Mouse (Mus musculus) granulocyte monocyte progenitor cell, adult 5-6 weeks (primary cell): ENCODE measurements around the gene Hspb7. TPM values are rescaled to one million over a fixed set of nuclear protein-coding genes. Genes with fewer than 3 reads are reported as not detected.
A peak's percentile ranks its signal among the peaks of the same experiment; 100 is the strongest.

ENCODE experiments used
- ATAC-seq: replicated peaks from 2 replicates; pipeline ENCODE4 v1.8.0; 2016; ENCODE audit warnings: mild to moderate bottlenecking, moderate TSS enrichment, inconsistent platforms; ENCODE audit not compliant: poor library complexity, severe bottlenecking
- total RNA-seq, 2 experiments: library from RNA; stranded (forward) in 1 of 2; stranded (reverse) in 1 of 2; fragments of 200-712, 200-1000 nt in 1 of 2; fragments of >200 nt in 1 of 2; fragmentation: Nextera tagmentation in 1 of 2; gene quantifications; 2 replicates each; pipeline ENCODE4 v1.2.3; 2014 to 2017

Gene Hspb7
- not detected in 2 replicates for total RNA-seq (2014; fragmentation: Nextera tagmentation)
- total RNA-seq (2017), result not detected in 2 replicates

- ATAC-seq, result no peak
Measured at GRCm38 (mm10) chr4:141420192-141420829, at the start of gene Hspb7. Gene Hspb7, plus strand, starts transcription at chr4:141420779.

- no peak for ATAC-seq
Measured at GRCm38 (mm10) chr4:141372426-141372825, 48.2 kb upstream of the Hspb7 start.

DNA sequence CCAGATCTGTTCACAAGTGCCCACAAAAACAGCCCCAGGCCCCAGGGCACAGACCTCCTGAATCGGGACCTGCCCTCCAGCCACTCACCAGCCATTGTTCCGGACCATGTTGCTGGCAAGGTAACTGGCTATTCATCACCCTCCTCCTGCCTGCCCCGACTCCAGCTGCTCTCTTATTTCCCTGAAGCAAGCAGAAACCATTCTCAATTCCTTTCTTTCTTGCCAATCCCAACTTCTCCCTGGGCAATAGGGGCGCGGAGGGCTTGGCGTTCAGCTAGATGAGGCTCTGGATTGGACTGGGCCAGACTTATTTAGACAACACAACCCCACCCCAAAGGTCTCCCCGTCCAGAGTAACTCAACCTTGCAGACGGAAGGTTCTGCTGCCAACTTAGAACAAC lies 40.9 kb upstream of the Hspb7 start:
- no peak for ATAC-seq

DNA sequence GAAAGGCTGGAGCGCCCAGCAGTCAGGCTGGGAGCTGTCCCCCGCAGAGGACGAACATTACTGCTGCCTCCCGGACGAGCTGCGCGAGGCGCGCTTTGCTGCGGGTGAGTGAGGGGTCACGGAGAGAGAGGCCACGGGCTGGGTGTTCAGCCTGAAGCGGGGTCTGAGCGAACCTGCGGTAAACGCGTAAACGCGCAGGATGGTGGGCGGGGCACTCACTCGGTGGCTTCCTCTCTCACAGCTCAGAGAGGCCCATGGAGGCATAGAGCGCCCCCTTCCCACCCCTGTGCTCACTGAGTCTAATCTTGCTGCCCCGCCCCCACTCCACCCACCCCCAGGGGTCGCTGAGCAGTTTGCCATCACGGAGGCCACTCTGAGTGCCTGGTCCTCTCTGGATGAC lies 38.2 kb upstream of the Hspb7 start:
- ATAC-seq, result peak; percentile 50

GRCm38 (mm10) chr4:141385275-141385674 lies 35.3 kb upstream of the Hspb7 start:
- peak; percentile 58 for ATAC-seq

DNA sequence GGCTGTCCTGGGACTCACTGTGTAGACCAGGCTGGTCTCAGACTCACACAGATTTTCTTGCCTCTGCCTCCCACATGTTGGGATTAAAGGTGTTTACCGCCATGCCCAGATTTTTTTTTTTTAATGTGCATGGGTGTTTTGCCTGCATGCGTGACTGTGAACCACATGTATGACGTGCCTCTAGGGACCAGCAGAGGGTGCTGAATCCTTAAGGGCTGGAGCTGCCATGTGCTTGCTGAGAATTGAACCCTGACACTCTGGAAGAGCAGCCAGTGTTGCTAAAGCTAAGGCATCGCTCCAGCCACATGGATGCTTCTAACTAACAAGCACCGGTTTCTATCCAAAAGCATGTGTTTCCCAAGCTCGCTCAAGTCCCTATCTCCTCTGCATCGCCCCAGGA lies 34.4 kb upstream of the Hspb7 start:
- no peak for ATAC-seq

GRCm38 (mm10) chr4:141387093-141387784 lies 33.3 kb upstream of the Hspb7 start:
- ATAC-seq, result peak; percentile 73

GRCm38 (mm10) chr4:141387933-141388332 lies 32.6 kb upstream of the Hspb7 start:
- no peak for ATAC-seq

- ATAC-seq, result no peak
Measured at GRCm38 (mm10) chr4:141389366-141390150, 31.0 kb upstream of the Hspb7 start.

DNA sequence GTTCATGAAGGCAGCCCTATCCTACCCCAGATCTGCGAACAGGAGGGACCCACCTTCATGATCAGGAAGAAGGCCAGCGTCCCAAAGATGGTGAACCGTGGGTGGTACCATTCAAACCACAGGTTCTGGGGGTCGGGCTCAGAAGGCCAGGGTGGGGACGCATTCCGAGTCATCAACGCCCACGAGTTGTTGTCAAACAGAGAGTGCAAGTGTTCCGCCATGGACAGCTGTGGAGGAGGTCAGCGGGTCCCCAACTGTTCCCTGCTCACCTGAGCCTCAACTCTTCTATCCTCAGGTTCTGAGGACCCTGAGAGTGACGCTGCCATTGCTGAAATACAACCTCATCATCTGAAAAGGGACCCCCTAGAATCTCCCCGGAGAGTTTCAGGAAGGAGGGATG lies 29.3 kb upstream of the Hspb7 start:
- ATAC-seq, result no peak

DNA sequence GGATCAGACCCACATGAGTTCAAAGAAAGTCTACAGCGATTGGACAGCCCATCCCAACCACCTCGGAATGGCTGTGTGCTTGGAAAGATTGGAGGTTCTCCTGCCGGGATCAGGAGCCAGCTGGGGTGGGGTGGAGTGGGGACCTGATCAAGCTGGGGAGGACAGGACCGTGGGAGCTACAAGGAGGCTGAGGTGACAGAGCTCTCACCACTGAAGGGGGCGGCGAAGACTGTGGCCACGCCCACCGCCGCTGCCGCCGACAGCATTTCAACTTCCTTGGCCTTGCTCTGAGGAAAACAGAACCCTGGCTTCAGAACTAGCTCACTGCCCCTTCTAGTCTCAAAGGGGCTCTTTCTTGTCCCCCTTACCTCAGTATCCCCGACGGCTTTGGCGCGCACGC lies 25.8 kb upstream of the Hspb7 start:
- ATAC-seq, result peak; percentile 61

DNA sequence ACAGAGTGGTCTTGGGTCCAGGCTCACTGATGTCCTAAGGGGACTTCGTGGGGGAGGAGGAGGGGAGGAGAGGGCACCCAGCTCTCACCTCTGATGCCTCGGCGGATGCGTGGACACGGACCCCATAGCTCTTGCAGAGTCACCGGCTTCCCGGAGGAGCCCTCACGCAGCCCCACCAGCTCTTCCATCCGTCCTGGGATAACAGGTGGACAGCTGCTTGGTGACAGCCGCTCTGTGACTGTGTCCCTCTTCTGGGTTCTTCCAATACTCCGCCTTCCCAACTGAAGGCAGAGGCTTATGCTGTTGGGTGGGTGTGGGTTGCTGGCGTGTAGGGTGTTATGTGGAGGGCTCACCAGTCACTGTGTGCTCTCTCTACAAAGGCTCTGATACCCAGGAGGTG lies 22.7 kb upstream of the Hspb7 start:
- no peak for ATAC-seq

- no peak for ATAC-seq
Measured at GRCm38 (mm10) chr4:141398545-141398944, 22.0 kb upstream of the Hspb7 start, which contains the start of gene Clcnka. Gene Clcnka, minus strand, starts transcription at chr4:141398724.

- no peak for ATAC-seq
Measured at GRCm38 (mm10) chr4:141400171-141400570, 20.4 kb upstream of the Hspb7 start.

DNA sequence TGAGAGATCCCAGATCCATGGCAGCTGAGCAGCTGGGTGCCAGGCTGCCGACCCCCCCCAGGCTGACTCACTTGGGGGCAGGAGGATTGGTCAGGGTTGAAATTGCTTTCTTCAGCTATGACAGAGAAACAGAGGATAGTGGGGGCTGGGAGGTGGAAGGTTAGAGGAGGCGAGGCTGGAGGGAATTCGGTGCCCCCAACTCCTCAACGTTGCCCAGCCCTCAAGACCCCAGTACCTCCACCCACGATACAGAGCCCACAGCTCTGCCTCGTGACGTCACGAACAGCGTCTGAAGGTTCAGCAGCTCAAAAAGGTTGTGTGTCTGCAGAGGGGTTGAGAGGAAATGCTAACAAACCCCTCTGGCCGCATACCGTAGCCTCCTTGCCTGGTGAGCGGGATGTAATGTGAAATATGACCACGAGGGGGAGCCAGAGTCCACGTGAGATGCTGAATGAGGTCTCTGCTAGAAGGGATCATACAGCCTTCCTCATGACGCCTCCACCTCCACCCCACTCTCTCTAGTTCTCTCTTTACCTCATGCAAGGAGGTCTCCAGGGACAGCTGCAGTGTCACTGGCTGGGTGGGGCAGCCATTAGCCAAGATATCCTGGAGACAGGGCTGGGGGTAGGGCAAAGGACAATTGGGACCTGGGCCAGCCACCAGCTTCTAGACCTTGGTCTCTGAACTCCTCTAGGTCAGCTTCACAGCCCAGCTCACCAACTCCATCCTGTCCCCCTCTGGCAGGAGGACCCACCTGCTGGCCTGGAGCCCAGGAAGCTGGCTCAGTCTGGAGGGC lies 15.9 kb upstream of the Hspb7 start:
- ATAC-seq, result peak; percentile 86

- ATAC-seq, result no peak
Measured at GRCm38 (mm10) chr4:141405314-141405622, 15.3 kb upstream of the Hspb7 start.

GRCm38 (mm10) chr4:141406516-141407299 lies 13.9 kb upstream of the Hspb7 start:
- ATAC-seq, result peak; percentile 71

DNA sequence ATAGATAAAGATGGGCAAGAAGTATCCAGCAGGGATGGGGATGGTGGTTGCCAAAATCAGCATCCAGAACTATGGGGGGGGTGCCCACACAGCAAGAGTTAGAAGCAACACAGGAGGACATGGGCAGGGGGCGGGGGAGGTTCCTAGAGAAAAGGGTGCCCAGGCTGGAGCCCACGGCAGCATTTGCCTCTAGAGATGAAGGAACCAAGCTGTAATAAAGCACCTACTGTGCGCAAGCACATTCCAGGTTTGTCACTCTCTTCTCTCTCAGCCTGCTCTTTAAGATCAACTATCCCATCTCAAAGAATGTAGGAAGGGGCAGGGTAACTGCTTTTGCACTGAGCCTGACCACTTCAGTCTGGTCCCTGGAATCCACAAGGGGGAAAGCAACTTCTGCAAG lies 12.0 kb upstream of the Hspb7 start:
- ATAC-seq, result no peak

DNA sequence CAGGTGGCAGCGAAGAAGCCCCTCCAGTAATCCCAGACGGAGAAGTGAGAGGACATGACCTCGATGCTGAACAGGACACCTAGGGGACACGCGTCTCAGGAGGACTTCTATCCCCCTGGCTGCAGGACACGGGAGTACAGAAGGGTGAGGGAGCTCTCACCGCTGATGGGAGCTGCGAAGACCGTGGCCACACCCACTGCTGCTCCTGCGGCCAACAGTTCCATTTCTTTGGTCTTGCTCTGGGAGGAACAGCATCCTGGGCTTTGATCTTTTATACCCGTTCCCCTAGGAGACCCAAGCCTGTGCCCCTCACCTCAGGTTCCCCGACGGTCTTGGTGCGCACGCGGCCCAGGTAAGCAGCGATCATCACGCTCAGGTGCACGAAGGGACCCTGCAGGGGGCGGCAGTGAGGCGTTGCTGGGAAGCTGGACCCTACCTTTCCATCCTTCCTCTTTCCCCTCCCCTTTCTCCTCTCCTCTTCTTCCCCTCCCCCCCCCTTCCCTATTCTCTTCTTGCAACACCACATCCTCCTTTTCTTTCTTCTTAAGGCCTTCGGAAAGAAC lies 9.1 kb upstream of the Hspb7 start:
- ATAC-seq, result peak; percentile 45
